In the genomic region with DNA sequence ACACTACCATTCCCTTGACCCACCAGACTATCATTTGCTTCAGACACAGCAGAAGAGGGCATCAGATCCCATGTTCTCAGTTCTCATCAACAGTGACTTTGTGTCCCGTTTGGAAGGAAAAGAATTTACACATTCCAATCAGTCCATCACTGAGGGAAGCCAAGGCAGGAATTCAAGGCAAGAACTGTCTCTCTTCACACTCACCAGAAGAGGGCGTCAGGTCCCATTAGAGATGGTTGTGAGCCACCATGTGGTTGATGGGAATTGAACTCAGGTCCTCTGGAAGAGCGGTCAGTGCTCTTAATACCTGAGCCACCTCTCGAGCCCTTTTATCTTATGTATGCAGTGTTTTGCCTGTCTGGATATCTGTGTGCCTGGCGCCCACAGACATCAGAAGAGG, we compare ENCODE assay signal across 21 mouse cellular contexts. TPM values are rescaled to one million over a fixed set of nuclear protein-coding genes. Genes with fewer than 3 reads are reported as not detected.
A peak's percentile ranks its signal among the peaks of the same experiment; 100 is the strongest.
DNase-seq lines count a peak whose midpoint lies in the region; ATAC-seq and TF ChIP-seq lines count a peak whose summit lies in the region.
"Had no signal": no experiment of that assay in that cellular context is flagged by ENCODE, and none has a peak within 500 bp of the region (broad histone marks: within the 10 kb centered on the region; RNA-seq: fewer than 3 reads in every experiment).

No protein-coding gene starts in this region.

- no peak overlapping the region for H3K4me3 ChIP-seq in liver, embryonic 14.5 days (ENCODE audit: insufficient read depth in 1 of 2, low read depth in 2 of 2, low read length in 2 of 2)
- no peak overlapping the region for H3K4me3 ChIP-seq in liver, embryonic 12.5 days
- H3K4me3 ChIP-seq in ES-Bruce4 (ENCODE audit: low read depth, low read length): no peak overlapping the region
- no peak overlapping the region for H3K4me3 ChIP-seq in kidney, embryonic 14.5 days (ENCODE audit: low read length)
- H3K4me3 ChIP-seq in midbrain, postnatal 0 days (ENCODE audit: low read depth, low read length): no peak overlapping the region
- H3K4me3 ChIP-seq: embryonic facial prominence, embryonic 12.5 days; forebrain, embryonic 15.5 days; heart, embryonic 13.5 days; hindbrain, embryonic 12.5 days had no signal

- no peak overlapping the region for H3K4me2 ChIP-seq in liver, embryonic 14.5 days (ENCODE audit: low read depth)
- no peak overlapping the region for H3K4me2 ChIP-seq in liver, embryonic 12.5 days
- no peak overlapping the region for H3K4me2 ChIP-seq in kidney, embryonic 14.5 days (replicated peaks; ENCODE audit: low read depth, low read length)
- no peak overlapping the region for H3K4me2 ChIP-seq in midbrain, postnatal 0 days (ENCODE audit: low read depth, low read length, poor library complexity, severe bottlenecking)
- H3K4me2 ChIP-seq: embryonic facial prominence, embryonic 12.5 days; forebrain, embryonic 15.5 days; heart, embryonic 13.5 days; hindbrain, embryonic 12.5 days had no signal

- no peak for TF ChIP-seq EP300 in liver, embryonic 14.5 days (IDR thresholded peaks at IDR 0.05; ENCODE audit: low read depth)
- no peak for TF ChIP-seq EP300 in ES-Bruce4 (IDR thresholded peaks at IDR 0.05; ENCODE audit: insufficient read depth, low read depth, low read length)

- no peak for TF ChIP-seq POLR2A in ES-Bruce4 (IDR thresholded peaks at IDR 0.05; ENCODE audit: insufficient read depth, low read length)

- H3K36me3 ChIP-seq in liver, embryonic 14.5 days (replicated peaks; ENCODE audit: control insufficient read depth, insufficient read depth, low read depth): no peaks in the 10 kb centered on the region
- H3K36me3 ChIP-seq in liver, embryonic 12.5 days: no peaks in the 10 kb centered on the region; the same call in 1 of the 2 replicates
- H3K36me3 ChIP-seq in ES-Bruce4 (ENCODE audit: control insufficient read depth, insufficient read depth, low read length, poor library complexity, severe bottlenecking): no peaks in the 10 kb centered on the region
- no peaks in the 10 kb centered on the region for H3K36me3 ChIP-seq in kidney, embryonic 14.5 days (ENCODE audit: control insufficient read depth, insufficient read depth, low read length)
- no peaks in the 10 kb centered on the region for H3K36me3 ChIP-seq in midbrain, postnatal 0 days (ENCODE audit: insufficient read depth, low read length)
- H3K36me3 ChIP-seq: embryonic facial prominence, embryonic 12.5 days; forebrain, embryonic 15.5 days; heart, embryonic 13.5 days; hindbrain, embryonic 12.5 days had no signal

- H3K9me3 ChIP-seq in liver, embryonic 14.5 days (ENCODE audit: control insufficient read depth, low read length): peaks cover 2% of the 10 kb centered on the region
- peaks cover 9% of the 10 kb centered on the region for H3K9me3 ChIP-seq in liver, embryonic 12.5 days (replicated peaks)
- no peaks in the 10 kb centered on the region for H3K9me3 ChIP-seq in ES-Bruce4 (replicated peaks; ENCODE audit: control insufficient read depth, insufficient read depth, low read length, poor library complexity, severe bottlenecking)
- no peaks in the 10 kb centered on the region for H3K9me3 ChIP-seq in kidney, embryonic 14.5 days (ENCODE audit: control insufficient read depth, low read length)
- H3K9me3 ChIP-seq in midbrain, postnatal 0 days (ENCODE audit: low read length): no peaks in the 10 kb centered on the region
- H3K9me3 ChIP-seq: embryonic facial prominence, embryonic 12.5 days; forebrain, embryonic 15.5 days; heart, embryonic 13.5 days; hindbrain, embryonic 12.5 days had no signal

- no peak overlapping the region for H3K9ac ChIP-seq in liver, embryonic 14.5 days (replicated peaks)
- no peak overlapping the region for H3K9ac ChIP-seq in liver, embryonic 12.5 days
- H3K9ac ChIP-seq in ES-Bruce4 (ENCODE audit: low read depth, poor library complexity, severe bottlenecking): no peak overlapping the region
- no peak overlapping the region for H3K9ac ChIP-seq in kidney, embryonic 14.5 days (ENCODE audit: low read depth, low read length)
- H3K9ac ChIP-seq in midbrain, postnatal 0 days (replicated peaks; ENCODE audit: low read length, poor library complexity, severe bottlenecking): no peak overlapping the region
- H3K9ac ChIP-seq: embryonic facial prominence, embryonic 12.5 days; forebrain, embryonic 15.5 days; heart, embryonic 13.5 days; hindbrain, embryonic 12.5 days had no signal

- peaks cover 15 to 30% of the 10 kb centered on the region in 2 experiments for H3K4me1 ChIP-seq in liver, embryonic 14.5 days (replicated peaks; ENCODE audit: control insufficient read depth in 2 of 2, insufficient read depth in 2 of 2, low read length in 1 of 2)
- H3K4me1 ChIP-seq in liver, embryonic 12.5 days: peaks cover 39% of the 10 kb centered on the region
- H3K4me1 ChIP-seq in ES-Bruce4 (ENCODE audit: control insufficient read depth, insufficient read depth, low read length): no peaks in the 10 kb centered on the region
- H3K4me1 ChIP-seq in kidney, embryonic 14.5 days (ENCODE audit: control insufficient read depth, insufficient read depth, low read length): no peaks in the 10 kb centered on the region
- no peaks in the 10 kb centered on the region for H3K4me1 ChIP-seq in midbrain, postnatal 0 days (ENCODE audit: insufficient read depth, low read length)
- H3K4me1 ChIP-seq: embryonic facial prominence, embryonic 12.5 days; forebrain, embryonic 15.5 days; hindbrain, embryonic 12.5 days had no signal

- no peak overlapping the region for H3K27ac ChIP-seq in liver, embryonic 14.5 days
- H3K27ac ChIP-seq in liver, embryonic 12.5 days: no peak overlapping the region
- H3K27ac ChIP-seq in ES-Bruce4 (ENCODE audit: insufficient read depth, low read length): no peak overlapping the region
- H3K27ac ChIP-seq in kidney, embryonic 14.5 days (ENCODE audit: low read depth, low read length): no peak overlapping the region
- H3K27ac ChIP-seq in midbrain, postnatal 0 days (ENCODE audit: low read depth, low read length): no peak overlapping the region
- H3K27ac ChIP-seq: embryonic facial prominence, embryonic 12.5 days; forebrain, embryonic 15.5 days; heart, embryonic 13.5 days; hindbrain, embryonic 12.5 days had no signal

- no peak for DNase-seq in liver, embryonic 14.5 days (ENCODE audit: low read depth in 3 of 3, low spot score in 3 of 3)
- DNase-seq in 3T3-L1 (ENCODE audit: low read depth, low spot score) (peak; percentile 21), NIH3T3 (ENCODE audit: low read depth) (peak; percentile 21)
- DNase-seq in midbrain, postnatal 0 days (ENCODE audit: low spot score): no peak
- no peak for DNase-seq in cerebellum, adult 18-20 months
- DNase-seq: adrenal gland, adult 8-10 months; adrenal gland, postnatal 36 days; cerebellum, adult 8-10 months; cerebellum, postnatal 25 days; gastrocnemius, postnatal 36 days; heart, adult 11 months; heart, postnatal 4 days had no signal

- no peak for ATAC-seq in liver, embryonic 14.5 days (ENCODE audit: insufficient read depth)
- no peak for ATAC-seq in liver, embryonic 12.5 days
- no peak for ATAC-seq in kidney, embryonic 14.5 days (ENCODE audit: low FRiP score, low TSS enrichment)
- no peak for ATAC-seq in midbrain, postnatal 0 days (ENCODE audit: low FRiP score)
- ATAC-seq: forebrain, embryonic 15.5 days; intestine, embryonic 16.5 days had no signal

- no peaks in the 10 kb centered on the region for H3K27me3 ChIP-seq in liver, embryonic 14.5 days (ENCODE audit: control insufficient read depth, insufficient read depth, low read length)
- H3K27me3 ChIP-seq in liver, embryonic 12.5 days (replicated peaks): no peaks in the 10 kb centered on the region
- no peaks in the 10 kb centered on the region for H3K27me3 ChIP-seq in ES-Bruce4 (ENCODE audit: control insufficient read depth, insufficient read depth, low read length, poor library complexity, severe bottlenecking)
- no peaks in the 10 kb centered on the region for H3K27me3 ChIP-seq in kidney, embryonic 14.5 days (ENCODE audit: control insufficient read depth, insufficient read depth, low read length)
- no peaks in the 10 kb centered on the region for H3K27me3 ChIP-seq in midbrain, postnatal 0 days (ENCODE audit: insufficient read depth, low read length)
- H3K27me3 ChIP-seq: embryonic facial prominence, embryonic 12.5 days; forebrain, embryonic 15.5 days; heart, embryonic 13.5 days; hindbrain, embryonic 12.5 days had no signal

- TF ChIP-seq CTCF in liver, embryonic 14.5 days (IDR thresholded peaks at IDR 0.05; ENCODE audit: low read depth): peak; percentile 41
- peak; percentile 38 for TF ChIP-seq CTCF in ES-Bruce4 (IDR thresholded peaks at IDR 0.05; ENCODE audit: low read depth, low read length)
- TF ChIP-seq CTCF in midbrain, postnatal 0 days (IDR thresholded peaks at IDR 0.05): no peak

- 78% methylated on average over 5 of the region's 5 CpGs for WGBS in liver, embryonic 14.5 days (ENCODE audit: insufficient replicate concordance)
- WGBS in liver, embryonic 12.5 days (ENCODE audit: insufficient replicate concordance): 73% methylated on average over 5 of the region's 5 CpGs
- WGBS in kidney, embryonic 14.5 days: 76% methylated on average over 5 of the region's 5 CpGs
- 78% methylated on average over 5 of the region's 5 CpGs for WGBS in midbrain, postnatal 0 days

RNA-seq across cellular contexts. Expression of a gene that starts 22.3 kb away (rescaled TPM):
- polyA plus RNA-seq in liver, embryonic 14.5 days (2012; rRNA removed): 0.31 and 0.39 TPM in 2 replicates
- 0.80 and 0.91 TPM in 2 replicates for polyA plus RNA-seq in liver, embryonic 14.5 days (2014; fragmentation: Nextera tagmentation; extraction: Ambion mirVana)
- polyA plus RNA-seq in liver, embryonic 12.5 days (2016; fragmentation: Nextera tagmentation; extraction: Ambion mirVana): 1.3 and 1.5 TPM in 2 replicates
- 4.2 and 4.8 TPM in 2 replicates for polyA plus RNA-seq in ES-Bruce4 (2011; ENCODE audit: insufficient read depth, insufficient read length, low read depth, missing spikeins)
- 2.3 and 3.1 TPM in 2 replicates for polyA plus RNA-seq in kidney, embryonic 14.5 days (2014; fragmentation: Nextera tagmentation; extraction: Ambion mirVana)
- total RNA-seq in midbrain, postnatal 0 days (2014; rRNA removed): 14.3 and 15.1 TPM in 2 replicates
- 14.5 and 15.9 TPM in 2 replicates for polyA plus RNA-seq in midbrain, postnatal 0 days (2015; fragmentation: Nextera tagmentation; extraction: Ambion mirVana)
- total RNA-seq: gastrocnemius, adult 8-10 months; gastrocnemius, postnatal 36 days had no signal

RNA-seq across cellular contexts. Expression of a gene that starts 40.4 kb away (rescaled TPM):
- 1.8 and 2.1 TPM in 2 replicates for polyA plus RNA-seq in liver, embryonic 14.5 days (2012; rRNA removed)
- polyA plus RNA-seq in liver, embryonic 14.5 days (2014; fragmentation: Nextera tagmentation; extraction: Ambion mirVana): 0.41 and 1.1 TPM in 2 replicates
- 3.1 TPM in 2 replicates for polyA plus RNA-seq in liver, embryonic 12.5 days (2016; fragmentation: Nextera tagmentation; extraction: Ambion mirVana)
- 20.7 and 21.1 TPM in 2 replicates for polyA plus RNA-seq in ES-Bruce4 (2011; ENCODE audit: insufficient read depth, insufficient read length, low read depth, missing spikeins)
- polyA plus RNA-seq in kidney, embryonic 14.5 days (2014; fragmentation: Nextera tagmentation; extraction: Ambion mirVana): 7.9 and 13.3 TPM in 2 replicates
- 22.9 and 25.2 TPM in 2 replicates for total RNA-seq in midbrain, postnatal 0 days (2014; rRNA removed)
- polyA plus RNA-seq in midbrain, postnatal 0 days (2015; fragmentation: Nextera tagmentation; extraction: Ambion mirVana): 15.5 and 15.8 TPM in 2 replicates

RNA-seq across cellular contexts. Expression of a gene that starts 43.1 kb away (rescaled TPM):
- 30.5 and 34.7 TPM in 2 replicates for polyA plus RNA-seq in liver, embryonic 14.5 days (2012; rRNA removed)
- 52.1 and 52.4 TPM in 2 replicates for polyA plus RNA-seq in liver, embryonic 14.5 days (2014; fragmentation: Nextera tagmentation; extraction: Ambion mirVana)
- 36.7 and 37.4 TPM in 2 replicates for polyA plus RNA-seq in liver, embryonic 12.5 days (2016; fragmentation: Nextera tagmentation; extraction: Ambion mirVana)
- polyA plus RNA-seq in ES-Bruce4 (2011; ENCODE audit: insufficient read depth, insufficient read length, low read depth, missing spikeins): 31.6 and 36.4 TPM in 2 replicates
- 20.5 and 23.3 TPM in 2 replicates for polyA plus RNA-seq in kidney, embryonic 14.5 days (2014; fragmentation: Nextera tagmentation; extraction: Ambion mirVana)
- total RNA-seq in midbrain, postnatal 0 days (2014; rRNA removed): 53.7 and 58.9 TPM in 2 replicates
- 27.0 and 27.1 TPM in 2 replicates for polyA plus RNA-seq in midbrain, postnatal 0 days (2015; fragmentation: Nextera tagmentation; extraction: Ambion mirVana)

Comparison
In these comparisons a context has a peak if more than half of its experiments do, and no peak if none do; other contexts are left out.
1. DNase-seq: peak in 3T3-L1 (single experiment) and NIH3T3 (single experiment); none in liver, embryonic 14.5 days (0 of 3), midbrain, postnatal 0 days (single experiment) and cerebellum, adult 18-20 months (0 of 2).